Mouse (Mus musculus) lung, postnatal 36 days (tissue): ENCODE measurements at regions not wholly inside any gene's neighbourhood (a gene's known extent, or its start where the extent isn't known, plus 50 kb on each side); places are given as distances from the start of the nearest gene placed in this dataset.
A peak's percentile ranks its signal among the peaks of the same experiment; 100 is the strongest.
"Not testable (repeated sequence)": the region's sequence is repeated elsewhere in the genome, so short reads cannot be mapped to it uniquely, and the experiment has no call there.

Source experiments
- DNase-seq: peaks from one replicate; pipeline ENCODE4 v3.0.0; 2022; ENCODE audit warnings: mixed read lengths

- no peak for DNase-seq
These were observed 455.6 kb downstream of the Cbln4 start for GRCm38 (mm10) chr2:171587635-171588034.

GRCm38 (mm10) chr2:171586853-171587220, 456.4 kb downstream of the Cbln4 start:
- no peak for DNase-seq

GRCm38 (mm10) chr2:171586217-171586852, 456.9 kb downstream of the Cbln4 start:
- DNase-seq: peak; percentile 12

- DNase-seq: no peak
These were observed 468.9 kb downstream of the Cbln4 start for GRCm38 (mm10) chr2:171574360-171574759.

- DNase-seq: no peak
These were observed 480.6 kb downstream of the Cbln4 start for GRCm38 (mm10) chr2:171562656-171563055.

GRCm38 (mm10) chr2:171542768-171543167, 500.5 kb downstream of the Cbln4 start:
- DNase-seq: not testable (repeated sequence)

- DNase-seq: no peak
These were observed 528.4 kb downstream of the Cbln4 start for GRCm38 (mm10) chr2:171514876-171515275.

DNA sequence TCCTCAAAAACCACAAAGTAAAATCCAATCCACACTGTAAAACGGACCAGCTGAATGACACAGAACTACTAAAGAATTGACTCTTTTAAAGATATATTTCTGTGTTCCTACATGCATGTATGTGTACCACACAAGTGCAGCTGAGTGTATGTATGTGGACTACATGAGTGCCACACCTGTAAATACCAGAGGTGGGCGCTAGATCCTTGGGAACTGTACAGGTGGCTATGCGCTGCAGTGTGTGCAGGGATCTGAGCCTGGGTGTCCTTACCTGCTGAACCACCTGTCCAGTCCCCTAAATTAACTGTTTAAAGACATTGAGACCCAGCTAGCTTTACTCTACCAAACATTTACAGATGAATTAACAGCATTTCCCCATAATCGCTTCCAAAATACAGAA, 546.6 kb downstream of the Cbln4 start:
- DNase-seq: no peak

DNA sequence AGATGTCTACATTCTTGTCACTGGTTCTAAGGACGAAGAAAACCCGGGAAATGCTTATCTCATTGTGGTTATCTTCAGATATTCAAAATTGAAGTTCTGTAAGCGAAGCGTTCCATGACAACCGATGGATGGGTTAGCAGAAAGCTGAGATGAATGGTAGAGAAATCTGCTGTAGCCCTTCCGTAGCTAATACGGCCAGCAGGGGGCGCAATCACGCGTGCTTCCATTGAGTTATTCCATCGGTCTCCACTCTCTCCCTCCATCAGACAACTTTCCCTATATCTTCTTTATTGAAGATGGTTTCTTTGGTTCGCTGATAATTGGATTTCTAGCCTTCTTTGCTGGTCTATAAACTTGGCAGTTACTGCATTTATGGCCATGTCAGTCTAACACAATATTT, 549.5 kb downstream of the Cbln4 start:
- DNase-seq: peak; percentile 69

- DNase-seq: no peak
These were observed 556.0 kb downstream of the Cbln4 start for GRCm38 (mm10) chr2:171487284-171487683.

GRCm38 (mm10) chr2:171453241-171453640, 590.0 kb downstream of the Cbln4 start:
- DNase-seq: no peak

DNA sequence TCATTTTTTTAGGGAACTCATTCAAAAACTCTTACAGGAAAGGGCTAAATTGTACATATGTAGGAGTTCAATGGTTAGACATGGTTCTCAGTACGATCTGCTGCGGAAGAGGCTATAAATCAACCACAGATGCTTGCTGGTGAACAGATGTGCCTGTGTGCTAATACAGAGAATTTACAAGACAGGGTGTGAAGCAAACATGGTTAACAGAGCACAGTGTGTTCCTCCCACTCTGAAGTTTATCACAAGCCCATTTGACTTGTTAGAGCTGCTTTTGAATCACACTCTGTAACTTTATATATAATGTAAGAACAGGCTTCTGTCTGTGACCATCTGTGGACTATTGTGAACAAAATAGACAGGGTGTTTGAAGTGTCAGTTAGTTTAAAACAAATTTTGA, 637.2 kb downstream of the Cbln4 start:
- DNase-seq: no peak

- no peak for DNase-seq
These were observed 654.3 kb downstream of the Cbln4 start for GRCm38 (mm10) chr2:171388936-171389335.

- no peak for DNase-seq
These were observed 641.9 kb downstream of the Dok5 start for GRCm38 (mm10) chr2:171373457-171373856.

- DNase-seq: peak; percentile 8
These were observed 641.4 kb downstream of the Dok5 start for GRCm38 (mm10) chr2:171373016-171373415.

DNA sequence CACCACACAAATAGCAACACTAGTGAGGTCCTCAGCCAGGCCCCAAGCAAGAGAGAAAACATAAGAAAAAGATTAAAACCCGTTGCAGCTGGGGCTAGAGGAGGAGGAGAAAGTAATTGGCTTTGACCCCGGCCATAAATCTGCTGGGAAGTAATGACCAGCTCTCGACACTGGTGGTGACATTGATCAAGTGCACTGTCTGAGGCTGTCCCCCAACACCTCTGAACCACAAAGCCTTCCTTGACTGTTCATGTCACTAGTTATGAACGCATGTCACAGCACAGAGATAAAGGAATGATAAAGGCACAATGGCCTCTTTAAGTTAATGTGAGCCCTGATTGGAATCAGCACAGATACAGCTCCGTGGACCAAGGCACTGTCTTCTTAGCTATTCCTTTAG, 640.1 kb downstream of the Dok5 start:
- no peak for DNase-seq

- no peak for DNase-seq
These were observed 633.9 kb downstream of the Dok5 start for GRCm38 (mm10) chr2:171365553-171365952.

DNA sequence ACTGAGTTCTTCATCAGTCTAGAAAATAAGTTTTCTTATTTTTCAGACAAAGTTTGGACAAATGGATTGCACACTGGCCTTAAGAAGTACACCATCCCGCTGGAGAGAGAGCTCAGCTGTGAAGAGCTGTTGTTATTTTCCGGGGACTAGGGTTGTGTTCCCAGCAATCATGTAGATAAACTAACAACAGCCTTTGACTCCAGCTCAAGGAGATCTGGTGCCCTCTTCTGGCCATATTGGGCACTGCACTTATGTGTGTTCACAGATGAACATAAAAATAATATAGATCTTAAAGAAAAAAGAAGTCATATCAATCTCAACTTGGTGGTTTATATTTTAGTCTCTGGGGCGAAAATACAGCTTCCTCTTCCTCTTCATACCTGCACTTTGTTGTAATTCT, 633.0 kb downstream of the Dok5 start:
- peak; percentile 8 for DNase-seq

DNA sequence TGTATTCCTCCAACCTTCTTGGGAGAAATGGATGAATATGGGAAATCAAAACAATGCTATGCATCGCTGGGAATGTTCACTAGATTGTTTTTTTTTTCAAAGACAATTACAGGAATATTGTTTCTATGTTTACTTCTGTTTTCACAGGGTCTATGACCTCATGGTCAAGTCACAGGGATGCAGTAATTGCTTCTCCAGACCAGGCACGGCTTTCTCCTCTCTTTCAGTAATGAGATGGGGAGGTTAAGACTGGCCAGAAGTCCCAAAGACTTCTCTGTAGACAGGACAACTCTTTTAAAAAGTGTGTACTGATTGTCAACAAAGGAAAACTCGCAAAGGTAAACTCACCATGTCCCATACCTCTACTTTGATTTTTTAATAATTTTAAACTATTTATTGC, 631.8 kb downstream of the Dok5 start:
- DNase-seq: no peak

DNA sequence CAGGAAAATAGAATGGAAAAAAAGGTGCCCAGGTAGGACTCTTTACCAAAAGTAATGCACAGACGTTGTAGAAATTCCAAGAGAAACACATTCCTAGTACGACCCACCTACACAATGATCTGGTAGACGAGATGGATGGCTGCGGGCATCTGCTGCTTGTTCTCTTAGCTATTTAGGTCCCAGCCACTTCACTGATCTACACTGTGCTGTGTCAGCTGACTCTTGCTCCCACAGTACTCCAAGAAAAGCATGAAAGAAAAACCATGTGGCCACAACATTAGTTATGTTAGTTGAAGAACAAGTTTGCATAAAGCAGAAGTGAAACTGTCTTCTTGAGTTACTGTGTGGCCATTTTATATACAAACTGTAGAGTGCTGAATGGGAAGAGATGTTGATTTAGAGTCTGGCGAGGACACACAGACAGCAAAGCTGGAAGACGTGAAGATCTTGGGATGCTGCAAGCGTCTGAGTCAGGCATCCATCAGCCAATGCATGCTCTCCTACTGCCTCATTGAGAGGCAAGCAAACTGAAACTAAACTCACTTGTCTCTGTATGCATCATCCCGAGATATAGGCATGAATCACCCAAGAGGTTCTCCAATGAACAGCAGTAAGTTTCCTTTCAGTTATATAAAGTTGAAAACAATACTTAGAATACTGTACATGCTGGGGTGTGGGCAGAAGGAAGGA, 626.6 kb downstream of the Dok5 start:
- DNase-seq: no peak

DNA sequence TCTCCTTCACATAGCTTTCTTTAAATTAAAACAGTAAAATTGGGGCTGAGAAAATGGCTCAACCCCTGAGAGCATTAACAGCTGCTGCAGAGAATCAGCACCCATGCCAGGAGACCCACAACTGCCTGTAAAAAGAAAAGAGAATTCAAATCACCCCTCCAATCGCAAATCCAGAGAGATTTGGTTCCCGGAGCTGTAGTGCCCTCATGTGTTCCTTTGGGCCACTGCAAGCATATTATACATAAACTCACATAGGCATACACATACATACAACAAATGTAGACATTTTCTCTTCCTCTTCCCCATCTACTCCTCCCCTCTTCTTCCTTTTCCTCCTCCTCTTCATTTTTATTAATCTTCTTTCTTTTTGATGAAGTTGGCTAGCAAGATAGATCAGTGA, 616.5 kb downstream of the Dok5 start:
- DNase-seq: no peak

GRCm38 (mm10) chr2:171333816-171334757, 602.5 kb downstream of the Dok5 start:
- DNase-seq: no peak

GRCm38 (mm10) chr2:171332826-171333225, 601.2 kb downstream of the Dok5 start:
- DNase-seq: no peak

- no peak for DNase-seq
These were observed 599.9 kb downstream of the Dok5 start for GRCm38 (mm10) chr2:171331529-171331928.
